In the genomic region with DNA sequence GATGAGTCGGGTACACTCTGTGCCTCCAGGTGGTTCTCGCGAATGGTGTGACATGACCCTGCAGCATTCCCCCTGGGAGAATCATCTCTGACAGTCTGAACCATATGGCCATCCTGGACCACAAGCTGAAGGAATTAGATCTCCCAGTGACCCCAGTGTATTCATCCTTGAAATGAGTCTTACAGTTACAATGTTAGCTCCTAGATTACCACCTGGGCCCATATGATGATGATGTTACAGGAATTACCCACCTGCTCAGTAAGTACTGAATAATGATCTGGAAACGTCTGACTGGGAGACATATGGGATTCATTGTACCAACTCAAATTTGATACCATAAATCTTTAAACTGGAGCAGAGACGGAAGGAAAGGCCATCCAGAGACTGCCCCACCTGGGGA, we compare ENCODE assay signal across 29 mouse cellular contexts. TPM values are rescaled to one million over a fixed set of nuclear protein-coding genes. Genes with fewer than 3 reads are reported as not detected.
"Had no signal": no experiment of that assay in that cellular context is flagged by ENCODE, and none has a peak within 500 bp of the region (broad histone marks: within the 10 kb centered on the region; RNA-seq: fewer than 3 reads in every experiment).

No protein-coding gene starts in this region.

- H3K27me3 ChIP-seq: limb, embryonic 12.5 days; limb, embryonic 15.5 days; midbrain, embryonic 12.5 days had no signal

- H3K9ac ChIP-seq: limb, embryonic 12.5 days; limb, embryonic 15.5 days; liver, embryonic 14.5 days; liver, postnatal 0 days; lung, embryonic 14.5 days; midbrain, embryonic 12.5 days had no signal

- ATAC-seq: liver, postnatal 0 days; lung, postnatal 0 days; midbrain, embryonic 16.5 days had no signal

- H3K4me1 ChIP-seq: limb, embryonic 12.5 days; limb, embryonic 15.5 days; midbrain, embryonic 12.5 days had no signal

- H3K27ac ChIP-seq: layer of hippocampus, adult 2 months; left cerebral cortex, adult 2 months; limb, embryonic 12.5 days; limb, embryonic 15.5 days; liver, embryonic 14.5 days; macrophage; midbrain, embryonic 12.5 days; stomach, postnatal 0 days had no signal

- H3K9me3 ChIP-seq: limb, embryonic 12.5 days; limb, embryonic 15.5 days; midbrain, embryonic 12.5 days had no signal

- H3K4me2 ChIP-seq: limb, embryonic 12.5 days; limb, embryonic 15.5 days; liver, embryonic 11.5 days; lung, embryonic 14.5 days; midbrain, embryonic 12.5 days had no signal

- DNase-seq: kidney, adult 18-20 months; kidney, adult 9 months; kidney, postnatal 14 days; layer of hippocampus, adult 9-11 months; layer of hippocampus, postnatal 36 days; left cerebral cortex, postnatal 4 days; liver, postnatal 0 days; lung, embryonic 14.5 days; right cerebral cortex, adult 18-20 months; right cerebral cortex, postnatal 14 days; right cerebral cortex, postnatal 4 days; thymus, adult 2 months; thymus, postnatal 14 days; thymus, postnatal 4 days had no signal

- H3K4me3 ChIP-seq: layer of hippocampus, adult 2 months; left cerebral cortex, adult 2 months; limb, embryonic 12.5 days; limb, embryonic 15.5 days; midbrain, embryonic 12.5 days had no signal

- H3K36me3 ChIP-seq: limb, embryonic 12.5 days; limb, embryonic 15.5 days; midbrain, embryonic 12.5 days had no signal

RNA-seq across cellular contexts. Expression of a gene that starts 29.4 kb away (rescaled TPM):
- total RNA-seq: layer of hippocampus, adult 2 months; layer of hippocampus, postnatal 36 days; left cerebral cortex, adult 2 months; left cerebral cortex, postnatal 14 days; left cerebral cortex, postnatal 4 days; megakaryocyte, adult 5-6 weeks had no signal
- polyA plus RNA-seq: limb, embryonic 12.5 days; limb, embryonic 15.5 days; liver, embryonic 11.5 days; liver, postnatal 0 days; lung, embryonic 14.5 days; lung, postnatal 0 days; macrophage; midbrain, embryonic 12.5 days; neural tube, embryonic 14.5 days; stomach, embryonic 14.5 days; stomach, postnatal 0 days; thymus, adult 2 months had no signal
